Mouse (Mus musculus): Measurements from ENCODE around the gene Nptn.

Gene Nptn

GRCm38 (mm10) chr9:58703766-58704165 lies 121.7 kb downstream of the Nptn start:
- DNase-seq: no peak

DNA sequence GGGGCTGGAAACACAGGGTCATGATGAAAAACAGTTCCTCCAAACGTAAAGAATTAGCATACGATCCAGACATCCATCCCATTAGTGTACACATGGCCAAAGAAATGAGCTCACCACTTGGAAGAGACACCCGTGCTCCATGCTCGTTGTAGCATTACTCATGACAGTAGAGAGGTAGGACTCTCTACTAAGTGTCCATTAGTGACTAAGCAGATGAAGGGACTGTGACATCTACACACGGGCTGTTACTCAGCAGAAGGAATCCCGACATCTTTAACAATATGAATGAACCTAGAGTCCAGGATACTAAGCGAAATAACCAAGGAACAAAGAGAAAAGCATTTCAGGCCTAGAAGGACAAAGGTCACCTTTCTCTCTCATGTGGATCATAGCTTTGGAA lies 124.0 kb downstream of the Nptn start:
- no peak for DNase-seq
